In genomic region chr16:48326903-48327302, GRCm38 (mm10) we compare ENCODE assay signal across 17 mouse cellular contexts. TPM values are rescaled to one million over a fixed set of nuclear protein-coding genes. Genes with fewer than 3 reads are reported as not detected.
DNase-seq lines count a peak whose midpoint lies in the region; ATAC-seq lines count a peak whose summit lies in the region.
"Had no signal": no experiment of that assay in that cellular context is flagged by ENCODE, and none has a peak within 500 bp of the region (broad histone marks: within the 10 kb centered on the region; RNA-seq: fewer than 3 reads in every experiment).

No protein-coding gene starts in this region.

- no peak overlapping the region for H3K9ac ChIP-seq in kidney, embryonic 14.5 days (ENCODE audit: low read depth, low read length)
- H3K9ac ChIP-seq in hindbrain, embryonic 11.5 days (ENCODE audit: low read depth, low read length) = no peak overlapping the region
- no peak overlapping the region for H3K9ac ChIP-seq in intestine, embryonic 15.5 days
- H3K9ac ChIP-seq: liver, embryonic 15.5 days had no signal

- H3K27ac ChIP-seq in kidney, embryonic 14.5 days (ENCODE audit: low read depth, low read length) = no peak overlapping the region
- no peak overlapping the region for H3K27ac ChIP-seq in hindbrain, embryonic 11.5 days (ENCODE audit: low read depth, low read length)
- no peak overlapping the region for H3K27ac ChIP-seq in intestine, embryonic 15.5 days
- H3K27ac ChIP-seq: layer of hippocampus, adult 2 months; limb, embryonic 10.5 days; liver, embryonic 15.5 days had no signal

- no peak overlapping the region for H3K4me2 ChIP-seq in kidney, embryonic 14.5 days (replicated peaks; ENCODE audit: low read depth, low read length)
- no peak overlapping the region for H3K4me2 ChIP-seq in hindbrain, embryonic 11.5 days (replicated peaks; ENCODE audit: low read depth, low read length)
- no peak overlapping the region for H3K4me2 ChIP-seq in intestine, embryonic 15.5 days (replicated peaks)
- H3K4me2 ChIP-seq: liver, embryonic 15.5 days had no signal

- no peak for DNase-seq in kidney, adult 18-20 months
- DNase-seq in NIH3T3 (ENCODE audit: low read depth) = peak; percentile 3
- DNase-seq in cerebellum, adult 9-10 months = peak; percentile 74
- DNase-seq in hindbrain, embryonic 11.5 days (ENCODE audit: low spot score) = peak; percentile 21
- no peak for DNase-seq in lung, adult 18-20 months
- no peak for DNase-seq in gastrocnemius, postnatal 14 days
- DNase-seq: lung, postnatal 4 days had no signal

- 12% methylated on average over 5 of the region's 5 CpGs for WGBS in kidney, embryonic 14.5 days
- 33% methylated on average over 5 of the region's 5 CpGs for WGBS in hindbrain, embryonic 11.5 days
- WGBS in intestine, embryonic 15.5 days = 44% methylated on average over 5 of the region's 5 CpGs

- H3K36me3 ChIP-seq in kidney, embryonic 14.5 days (ENCODE audit: control insufficient read depth, insufficient read depth, low read length) = no peaks in the 10 kb centered on the region
- no peaks in the 10 kb centered on the region for H3K36me3 ChIP-seq in hindbrain, embryonic 11.5 days (ENCODE audit: control insufficient read depth, insufficient read depth, low read length)
- no peaks in the 10 kb centered on the region for H3K36me3 ChIP-seq in intestine, embryonic 15.5 days
- H3K36me3 ChIP-seq: limb, embryonic 10.5 days; liver, embryonic 15.5 days had no signal

- no peaks in the 10 kb centered on the region for H3K27me3 ChIP-seq in kidney, embryonic 14.5 days (ENCODE audit: control insufficient read depth, insufficient read depth, low read length)
- H3K27me3 ChIP-seq in hindbrain, embryonic 11.5 days (ENCODE audit: control insufficient read depth, insufficient read depth, low read length) = no peaks in the 10 kb centered on the region
- H3K27me3 ChIP-seq in intestine, embryonic 15.5 days (replicated peaks) = no peaks in the 10 kb centered on the region
- H3K27me3 ChIP-seq: liver, embryonic 15.5 days had no signal

- no peaks in the 10 kb centered on the region for H3K9me3 ChIP-seq in kidney, embryonic 14.5 days (ENCODE audit: control insufficient read depth, low read length)
- no peaks in the 10 kb centered on the region for H3K9me3 ChIP-seq in hindbrain, embryonic 11.5 days (ENCODE audit: control insufficient read depth, low read length)
- no peaks in the 10 kb centered on the region for H3K9me3 ChIP-seq in intestine, embryonic 15.5 days
- H3K9me3 ChIP-seq: limb, embryonic 10.5 days; liver, embryonic 15.5 days had no signal

- no peaks in the 10 kb centered on the region for H3K4me1 ChIP-seq in kidney, embryonic 14.5 days (ENCODE audit: control insufficient read depth, insufficient read depth, low read length)
- no peaks in the 10 kb centered on the region for H3K4me1 ChIP-seq in hindbrain, embryonic 11.5 days (replicated peaks; ENCODE audit: control insufficient read depth, insufficient read depth, low read length)
- no peaks in the 10 kb centered on the region for H3K4me1 ChIP-seq in intestine, embryonic 15.5 days (replicated peaks)
- H3K4me1 ChIP-seq: liver, embryonic 15.5 days had no signal

- no peak overlapping the region for H3K4me3 ChIP-seq in kidney, embryonic 14.5 days (ENCODE audit: low read length)
- H3K4me3 ChIP-seq in hindbrain, embryonic 11.5 days (ENCODE audit: low read depth, low read length) = no peak overlapping the region
- no peak overlapping the region for H3K4me3 ChIP-seq in intestine, embryonic 15.5 days (replicated peaks)
- H3K4me3 ChIP-seq: layer of hippocampus, adult 2 months; limb, embryonic 10.5 days; liver, embryonic 15.5 days had no signal

- intact Hi-C loops in gastrocnemius, postnatal 14 days (cut with DNase I; ENCODE audit: low total_unique reads) = no loop called here

- peak; percentile 69; the same call in 1 of the 2 replicates for ATAC-seq in kidney, embryonic 14.5 days (ENCODE audit: low FRiP score, low TSS enrichment)
- 0 out of 2 replicates have a peak, but pooled peaks have one; percentile 27 for ATAC-seq in hindbrain, embryonic 11.5 days (ENCODE audit: low FRiP score)
- no peak for ATAC-seq in intestine, embryonic 15.5 days

RNA-seq across cellular contexts. Expression of gene Dppa2, which starts 23.2 kb away (rescaled TPM):
- not detected in 2 replicates for polyA plus RNA-seq in kidney, embryonic 14.5 days (2014; fragmentation: Nextera tagmentation; extraction: Ambion mirVana)
- not detected in 2 replicates for polyA plus RNA-seq in hindbrain, embryonic 11.5 days (2014; fragmentation: Nextera tagmentation; extraction: Ambion mirVana)
- not detected in 2 replicates for polyA plus RNA-seq in intestine, embryonic 15.5 days (2015; fragmentation: Nextera tagmentation; extraction: Ambion mirVana)
- total RNA-seq in gastrocnemius, postnatal 14 days (2021) = not detected
- total RNA-seq: heart, adult 8-10 months; hematopoietic stem cell, adult 5-6 weeks; layer of hippocampus, adult 2 months; monocyte, adult 5-6 weeks had no signal
- polyA plus RNA-seq: frontal cortex, adult 2 months; limb, embryonic 10.5 days; liver, embryonic 15.5 days; small intestine, adult 2 months had no signal

RNA-seq across cellular contexts. Expression of gene Dppa4, which starts 43.4 kb away (rescaled TPM):
- polyA plus RNA-seq in kidney, embryonic 14.5 days (2014; fragmentation: Nextera tagmentation; extraction: Ambion mirVana) = not detected in 2 replicates
- polyA plus RNA-seq in hindbrain, embryonic 11.5 days (2014; fragmentation: Nextera tagmentation; extraction: Ambion mirVana) = not detected in 2 replicates
- polyA plus RNA-seq in intestine, embryonic 15.5 days (2015; fragmentation: Nextera tagmentation; extraction: Ambion mirVana) = not detected in 2 replicates
- not detected for total RNA-seq in gastrocnemius, postnatal 14 days (2021)
- total RNA-seq: heart, adult 8-10 months; hematopoietic stem cell, adult 5-6 weeks; layer of hippocampus, adult 2 months; monocyte, adult 5-6 weeks had no signal
- polyA plus RNA-seq: frontal cortex, adult 2 months; limb, embryonic 10.5 days; liver, embryonic 15.5 days; small intestine, adult 2 months had no signal

Comparison
In these comparisons a context has a peak if more than half of its experiments do, and no peak if none do; other contexts are left out.
1. DNase-seq: peak in NIH3T3 (single experiment), cerebellum, adult 9-10 months (single experiment) and hindbrain, embryonic 11.5 days (single experiment); none in kidney, adult 18-20 months (single experiment), lung, adult 18-20 months (0 of 2) and gastrocnemius, postnatal 14 days (single experiment).